Mouse (Mus musculus) midbrain, embryonic 14.5 days (tissue): ENCODE data around the gene Slc28a1. TPM values are rescaled to one million over a fixed set of nuclear protein-coding genes. Genes with fewer than 3 reads are reported as not detected.

ENCODE experiments used
- ATAC-seq: fragments of 200-750 bp; cut with Nextera tagmentation; 2 replicates; pipeline ENCODE4 v1.8.0; 2017; ENCODE audit warnings: moderate number of reproducible peaks, moderate library complexity; ENCODE audit not compliant: low FRiP score, low TSS enrichment
- DNase-seq: peaks from one replicate; pipeline ENCODE4 v3.0.0-alpha.2; 2015
- H3K27ac ChIP-seq: fragments of 300-500 bp; sonication (generic); replicated peaks from 2 replicates; pipeline ENCODE4 v1.5.1; 2014; ENCODE audit warnings: mild to moderate bottlenecking, low read depth, low read length, moderate library complexity
- H3K27me3 ChIP-seq: fragments of 300-500 bp; sonication (generic); 2 replicates; pipeline ENCODE4 v1.6.1; 2014; ENCODE audit warnings: low read length, control low read depth, mixed read lengths; ENCODE audit not compliant: control insufficient read depth, insufficient read depth
- H3K36me3 ChIP-seq: fragments of 300-500 bp; sonication (generic); 2 replicates; pipeline ENCODE4 v1.6.1; 2014; ENCODE audit warnings: low read length, control low read depth; ENCODE audit not compliant: control insufficient read depth, insufficient read depth
- H3K4me1 ChIP-seq: fragments of 300-500 bp; sonication (generic); 2 replicates; pipeline ENCODE4 v1.6.1; 2014; ENCODE audit warnings: mild to moderate bottlenecking, antibody characterized with exemption, low read length, control low read depth; ENCODE audit not compliant: control insufficient read depth, insufficient read depth
- H3K4me2 ChIP-seq: fragments of 300-500 bp; sonication (generic); 2 replicates; pipeline ENCODE4 v1.6.1; 2014; ENCODE audit warnings: mild to moderate bottlenecking, low read length, moderate library complexity
- H3K4me3 ChIP-seq: fragments of 300-500 bp; sonication (generic); replicated peaks from 2 replicates; pipeline ENCODE4 v1.5.1; 2014; ENCODE audit warnings: low read depth, low read length
- H3K9ac ChIP-seq: fragments of 300-500 bp; sonication (generic); replicated peaks from 2 replicates; pipeline ENCODE4 v1.6.1; 2014; ENCODE audit warnings: mild to moderate bottlenecking, low read length, moderate library complexity
- H3K9me3 ChIP-seq: fragments of 300-500 bp; sonication (generic); 2 replicates; pipeline ENCODE4 v1.6.1; 2016; ENCODE audit warnings: low read length, control low read depth, mixed read lengths; ENCODE audit not compliant: control insufficient read depth
- WGBS: fragments of 180-500 bp; shearing (Covaris S2); extraction: QIAGEN DNeasy Blood & Tissue Kit; methylation state at CpG from one replicate; pipeline ENCODE4 v1.1.7; 2014; 5-methylcytosine and 5-hydroxymethylcytosine counted together
- polyA plus RNA-seq: library from polyadenylated mRNA; unstranded; fragments of >200 nt; fragmentation: Nextera tagmentation; extraction: Ambion mirVana; gene quantifications from 2 replicates; pipeline ENCODE4 v1.2.1, GENCODE M21; 2014

The Slc28a1 gene
- polyA plus RNA-seq, 1 experiment from 2014 or later: not detected

DNA sequence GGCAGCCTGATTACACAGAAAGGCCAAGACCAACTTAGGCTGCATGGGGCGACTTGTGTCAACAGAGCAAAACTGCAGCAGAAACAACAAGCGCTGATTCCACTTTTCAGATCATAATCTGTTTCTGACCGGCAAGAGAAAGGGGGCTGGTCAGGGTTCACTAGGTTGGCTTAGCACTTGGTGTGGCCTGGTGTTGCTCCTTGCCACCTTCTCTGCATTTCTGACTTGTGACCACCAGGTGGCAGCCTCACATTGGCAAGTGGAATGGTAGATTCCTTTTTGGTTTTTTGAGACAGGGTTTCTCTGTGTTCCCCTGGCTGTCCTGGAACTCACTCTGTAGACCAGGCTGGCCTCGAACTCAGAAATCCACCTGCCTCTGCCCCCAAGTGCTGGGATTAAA is 47.7 kb downstream of the Slc28a1 start:
- Histone ChIP-seq H3K27ac (no peak overlapping the region), H3K4me3 (no peak overlapping the region), H3K9ac (no peak overlapping the region), H3K27me3 (no peaks in the 10 kb centered on the region), H3K9me3 (no peaks in the 10 kb centered on the region), H3K4me2 (no peak overlapping the region), H3K4me1 (no peaks in the 10 kb centered on the region), H3K36me3 (no peaks in the 10 kb centered on the region)
- ATAC-seq (no peak), DNase-seq (peak; percentile 88)
- WGBS: 35% methylated on average over 4 of the region's 4 CpGs

DNA sequence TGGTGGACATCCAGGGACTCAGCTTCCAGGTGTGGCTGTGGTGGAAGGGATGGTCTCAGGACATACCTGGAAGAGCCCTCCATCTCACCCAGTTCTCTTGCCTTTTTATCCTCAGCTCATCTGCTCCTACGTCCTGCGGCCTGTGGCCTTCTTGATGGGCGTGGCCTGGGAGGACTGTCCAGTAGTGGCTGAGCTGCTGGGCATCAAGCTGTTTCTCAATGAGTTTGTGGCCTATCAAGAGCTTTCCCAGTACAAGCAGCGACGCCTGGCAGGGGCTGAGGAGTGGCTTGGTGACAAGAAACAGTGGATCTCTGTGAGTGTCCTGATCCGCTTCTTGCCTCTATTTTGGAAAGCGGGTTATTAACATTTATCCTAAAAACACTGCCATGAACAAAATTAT is 49.8 kb downstream of the Slc28a1 start:
- no peak overlapping the region for H3K4me3 ChIP-seq
- DNase-seq: no peak
- H3K27ac ChIP-seq: no peak overlapping the region
- no peak overlapping the region for H3K4me2 ChIP-seq
- no peaks in the 10 kb centered on the region for H3K27me3 ChIP-seq
- H3K36me3 ChIP-seq: no peaks in the 10 kb centered on the region
- no peak for ATAC-seq
- no peaks in the 10 kb centered on the region for H3K4me1 ChIP-seq
- H3K9me3 ChIP-seq: no peaks in the 10 kb centered on the region
- WGBS: 69% methylated on average over 7 of the region's 7 CpGs
- no peak overlapping the region for H3K9ac ChIP-seq

DNA sequence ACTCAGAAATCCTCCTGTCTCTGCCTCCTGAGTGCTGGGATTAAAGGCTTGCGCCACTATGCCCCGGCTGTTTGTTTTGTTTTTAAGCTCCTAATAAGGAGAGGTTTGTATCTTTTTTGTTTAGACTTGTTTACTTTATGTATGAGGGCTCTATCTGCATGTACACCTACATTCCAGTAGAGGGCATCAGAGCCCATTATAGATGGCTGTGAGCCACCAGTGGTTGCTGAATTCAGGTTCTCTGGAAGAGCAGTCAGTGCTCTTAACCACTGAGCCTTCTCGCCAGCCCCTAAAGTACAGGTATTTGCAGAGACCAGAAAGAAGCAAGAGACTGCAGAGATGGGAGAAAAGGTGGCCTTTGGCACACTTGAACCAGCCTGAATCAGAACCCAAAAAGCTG is 52.5 kb downstream of the Slc28a1 start:
- no peak overlapping the region for H3K4me3 ChIP-seq
- H3K27me3 ChIP-seq: no peaks in the 10 kb centered on the region
- ATAC-seq (no peak), DNase-seq (peak; percentile 86)
- no peaks in the 10 kb centered on the region for H3K4me1 ChIP-seq
- no peaks in the 10 kb centered on the region for H3K9me3 ChIP-seq
- WGBS: 42% methylated on average over 3 of the region's 3 CpGs
- H3K9ac ChIP-seq: no peak overlapping the region
- H3K27ac ChIP-seq: no peak overlapping the region
- no peak overlapping the region for H3K4me2 ChIP-seq
- no peaks in the 10 kb centered on the region for H3K36me3 ChIP-seq

DNA sequence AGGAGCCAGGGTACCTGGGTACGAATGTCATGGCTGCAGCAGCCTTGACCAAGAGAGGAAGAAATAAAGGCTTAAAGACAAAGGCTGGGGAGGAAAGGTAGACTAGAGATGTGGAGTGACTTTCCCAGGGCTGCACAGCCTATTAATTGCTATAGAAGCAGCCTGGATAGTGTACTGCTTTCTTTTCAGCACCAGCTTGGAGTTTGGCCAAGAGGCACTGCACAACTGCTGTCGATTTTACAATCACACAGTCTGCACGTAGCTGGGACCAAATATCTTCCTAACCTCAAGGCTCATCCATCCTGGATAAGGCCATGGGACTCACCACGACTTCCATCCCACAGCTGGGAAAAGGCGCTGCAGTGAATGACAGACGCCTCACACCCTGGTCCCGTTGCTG is 54.8 kb downstream of the Slc28a1 start:
- no peaks in the 10 kb centered on the region for H3K36me3 ChIP-seq
- H3K4me2 ChIP-seq: no peak overlapping the region
- ATAC-seq (no peak), DNase-seq (no peak)
- peaks cover 8% of the 10 kb centered on the region for H3K9me3 ChIP-seq
- no peaks in the 10 kb centered on the region for H3K27me3 ChIP-seq
- WGBS: 79% methylated on average over 7 of the region's 7 CpGs
- no peak overlapping the region for H3K27ac ChIP-seq
- no peak overlapping the region for H3K4me3 ChIP-seq
- no peak overlapping the region for H3K9ac ChIP-seq
- H3K4me1 ChIP-seq: no peaks in the 10 kb centered on the region

DNA sequence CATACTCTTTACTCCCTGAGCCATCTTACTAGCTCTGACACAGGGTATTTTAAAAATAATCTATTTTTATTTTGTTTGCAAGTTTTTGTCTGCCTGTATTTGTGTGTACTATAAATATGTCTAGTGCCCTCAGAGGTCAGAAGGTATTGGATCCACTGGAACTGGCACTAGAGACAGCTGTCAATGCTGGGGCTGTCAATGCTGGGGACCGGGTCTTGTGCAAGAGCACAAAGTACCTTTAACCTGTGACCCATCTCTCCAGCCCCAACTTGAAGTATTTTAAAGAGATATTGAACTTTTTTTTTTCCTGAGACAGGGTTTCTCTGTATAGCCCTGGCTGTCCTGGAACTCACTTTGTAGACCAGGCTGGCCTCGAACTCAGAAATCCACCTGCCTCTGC is 59.3 kb downstream of the Slc28a1 start:
- Histone ChIP-seq H3K4me2 (no peak overlapping the region), H3K27me3 (no peaks in the 10 kb centered on the region), H3K27ac (no peak overlapping the region), H3K9me3 (peaks cover 12% of the 10 kb centered on the region), H3K4me3 (no peak overlapping the region), H3K36me3 (no peaks in the 10 kb centered on the region), H3K9ac (no peak overlapping the region), H3K4me1 (no peaks in the 10 kb centered on the region)
- ATAC-seq: no peak
- DNase-seq: no peak
- 93% methylated on average over 2 of the region's 2 CpGs for WGBS

DNA sequence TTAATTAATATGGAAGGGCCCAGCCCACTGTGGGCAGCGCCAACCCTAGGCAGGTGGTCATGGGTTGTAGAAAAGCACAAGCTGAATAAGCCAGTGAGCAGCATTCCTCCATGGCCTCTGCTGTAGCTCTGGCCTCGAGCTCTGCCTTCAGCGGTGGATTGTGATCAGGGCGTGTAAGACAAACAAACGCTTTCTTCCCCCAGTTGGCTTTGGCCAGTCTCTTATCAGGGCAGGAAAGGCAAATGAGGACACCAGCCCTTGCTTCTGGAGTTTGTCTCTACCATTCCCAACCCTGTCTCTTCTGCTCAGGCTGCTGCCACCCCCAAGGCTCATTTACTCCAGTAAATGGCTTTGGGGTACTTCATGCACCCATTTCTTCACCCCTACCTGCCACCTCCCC is 60.1 kb downstream of the Slc28a1 start:
- H3K9me3 ChIP-seq: peaks cover 12% of the 10 kb centered on the region
- no peak overlapping the region for H3K4me2 ChIP-seq
- H3K4me1 ChIP-seq: no peaks in the 10 kb centered on the region
- 86% methylated on average over 5 of the region's 5 CpGs for WGBS
- H3K9ac ChIP-seq: no peak overlapping the region
- ATAC-seq (no peak), DNase-seq (no peak)
- H3K36me3 ChIP-seq: no peaks in the 10 kb centered on the region
- H3K4me3 ChIP-seq: no peak overlapping the region
- no peaks in the 10 kb centered on the region for H3K27me3 ChIP-seq
- H3K27ac ChIP-seq: no peak overlapping the region

DNA sequence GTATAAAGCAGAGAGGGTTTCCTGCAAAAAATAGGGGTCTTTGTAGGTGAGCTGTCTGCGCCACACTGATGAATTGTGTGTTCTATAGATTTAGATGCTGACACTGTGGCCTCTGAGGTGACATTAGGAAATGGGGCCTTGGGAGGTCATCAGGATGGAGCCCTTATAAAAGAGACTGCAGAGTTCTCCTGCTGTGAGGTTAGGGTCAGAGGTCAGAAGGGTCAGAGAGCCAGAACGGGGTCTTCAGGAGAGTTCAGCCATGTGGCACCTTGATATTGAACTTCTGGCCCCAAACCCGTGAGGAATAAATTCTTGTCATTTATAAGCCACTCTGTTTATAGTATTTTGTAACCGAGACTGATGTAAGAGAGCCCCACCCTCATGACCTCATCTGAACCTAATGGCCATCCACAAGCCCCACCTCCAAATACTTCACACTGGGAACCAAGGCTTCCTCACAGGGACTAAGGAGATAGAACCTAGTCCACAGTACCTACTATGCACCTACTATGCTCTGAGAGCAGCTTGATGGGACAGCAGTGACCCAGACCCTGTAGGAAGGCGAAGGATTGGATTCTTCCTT is 61.7 kb downstream of the Slc28a1 start:
- H3K9ac ChIP-seq: no peak overlapping the region
- peaks cover 12% of the 10 kb centered on the region for H3K9me3 ChIP-seq
- H3K27ac ChIP-seq: no peak overlapping the region
- H3K4me1 ChIP-seq: no peaks in the 10 kb centered on the region
- H3K36me3 ChIP-seq: no peaks in the 10 kb centered on the region
- no peak overlapping the region for H3K4me3 ChIP-seq
- ATAC-seq: no peak
- no peak for DNase-seq
- H3K27me3 ChIP-seq: no peaks in the 10 kb centered on the region
- H3K4me2 ChIP-seq: no peak overlapping the region
- WGBS: 39% methylated on average over 5 of the region's 5 CpGs

DNA sequence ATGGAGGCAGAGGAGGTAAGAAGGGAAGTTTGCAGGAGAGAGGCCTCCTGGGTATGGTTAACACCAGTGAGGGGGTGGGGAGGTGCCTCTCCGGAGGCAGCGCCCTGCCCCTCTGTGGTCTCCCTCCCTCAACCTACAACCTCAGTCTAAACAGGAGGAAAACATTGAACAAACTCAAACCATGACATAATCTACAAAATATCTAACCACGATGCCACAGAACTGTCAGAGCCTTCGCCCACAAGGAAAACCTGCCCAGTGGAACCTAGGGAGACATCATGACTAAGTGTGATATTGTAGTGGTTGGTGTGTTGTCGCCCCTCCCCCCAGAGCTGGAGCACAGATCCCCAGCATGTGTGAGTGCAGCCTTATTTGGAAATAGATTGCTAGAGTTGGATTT is 64.9 kb downstream of the Slc28a1 start:
- WGBS: 78% methylated on average over 5 of the region's 5 CpGs
- Histone ChIP-seq H3K36me3 (no peaks in the 10 kb centered on the region), H3K4me2 (no peak overlapping the region), H3K4me1 (no peaks in the 10 kb centered on the region), H3K9me3 (0 out of 2 replicates have a peak, but pooled peaks cover 3% of the 10 kb centered on the region), H3K27ac (no peak overlapping the region), H3K9ac (no peak overlapping the region), H3K27me3 (no peaks in the 10 kb centered on the region), H3K4me3 (no peak overlapping the region)
- ATAC-seq (no peak), DNase-seq (no peak)

DNA sequence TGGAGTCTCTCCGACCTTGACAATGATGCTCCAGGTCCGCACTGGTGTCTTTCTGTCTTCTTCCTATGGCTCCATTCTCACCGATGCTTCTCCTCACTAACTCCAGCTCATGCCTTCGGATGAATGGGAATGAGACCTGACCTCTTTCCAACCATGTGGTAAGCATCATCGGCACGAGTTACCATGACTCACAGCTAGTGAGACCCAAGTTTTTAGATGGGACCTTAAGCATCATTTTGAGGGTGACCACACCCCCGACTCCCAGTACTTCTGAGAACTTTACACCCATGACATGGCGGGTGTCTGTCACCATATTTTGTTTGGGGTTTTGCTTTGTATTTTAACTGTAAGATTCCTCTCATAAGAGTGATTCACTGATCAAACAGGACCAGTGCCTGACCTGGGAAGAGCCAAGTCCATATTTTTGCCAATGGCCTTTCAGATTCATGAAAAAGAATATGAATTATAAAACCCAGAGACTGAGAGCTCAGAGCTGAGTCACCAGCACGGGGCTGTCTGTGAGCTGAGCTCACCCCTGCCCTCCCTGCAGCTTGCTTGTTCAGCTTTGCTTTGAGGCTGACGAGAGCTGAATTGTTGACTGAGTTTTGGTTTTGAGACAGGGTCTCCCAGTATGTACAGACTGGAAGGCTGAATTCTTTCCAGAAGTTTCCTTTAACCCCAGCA is 68.0 kb downstream of the Slc28a1 start:
- Histone ChIP-seq H3K9ac (no peak overlapping the region), H3K9me3 (no peaks in the 10 kb centered on the region), H3K27me3 (no peaks in the 10 kb centered on the region), H3K4me3 (no peak overlapping the region), H3K27ac (no peak overlapping the region), H3K4me2 (no peak overlapping the region), H3K4me1 (no peaks in the 10 kb centered on the region), H3K36me3 (no peaks in the 10 kb centered on the region)
- 86% methylated on average over 10 of the region's 10 CpGs for WGBS
- no peak for DNase-seq
- ATAC-seq: no peak
